1 mouse cellular context compared by ENCODE assay signal in genomic region chr7:102313535-102313863, GRCm38 (mm10).
TF ChIP-seq lines count a peak whose summit lies in the region.

No protein-coding gene starts in this region.

TF ChIP-seq in MEL, 35 proteins besides CTCF, POLR2A, EP300 and RAD21 (continued from another document):
- no peak for TF ChIP-seq POLR2AphosphoS2 (IDR thresholded peaks at IDR 0.05; ENCODE audit: low read length)
- TF ChIP-seq MAFK (IDR thresholded peaks at IDR 0.05; ENCODE audit: borderline replicate concordance, low read depth, low read length) = no peak
